Mouse (Mus musculus): Measurements from ENCODE around the gene Ifrd1. TPM values are rescaled to one million over a fixed set of nuclear protein-coding genes. Genes with fewer than 3 reads are reported as not detected.

Gene Ifrd1
- polyA plus RNA-seq, 1 experiment = 84.7 TPM

- H3K79me2 ChIP-seq (ENCODE audit: control insufficient read depth, insufficient read depth) = no peaks in the 10 kb centered on the region
- H3K4me2 ChIP-seq (ENCODE audit: low read depth) = no peak overlapping the region
- no peak overlapping the region for H3K4me3 ChIP-seq
- H3K27me3 ChIP-seq (ENCODE audit: control insufficient read depth, insufficient read depth, insufficient read length) = no peaks in the 10 kb centered on the region
- TF ChIP-seq MYOG (IDR thresholded peaks at IDR 0.05; ENCODE audit: control insufficient read depth in 1 of 3, insufficient read depth in 1 of 3, insufficient read length in 2 of 3, low read depth in 2 of 3) (no peak), POLR2AphosphoS2 (IDR thresholded peaks at IDR 0.05; ENCODE audit: insufficient read length, low read depth) (no peak), E2F4 (IDR thresholded peaks at IDR 0.05; ENCODE audit: insufficient read depth) (no peak), POLR2A (IDR thresholded peaks at IDR 0.05; ENCODE audit: insufficient read length, low read depth) (no peak), USF1 (IDR thresholded peaks at IDR 0.05; ENCODE audit: low read depth) (no peak), TCF12 (IDR thresholded peaks at IDR 0.05; ENCODE audit: insufficient read depth, poor library complexity, severe bottlenecking) (no peak), TCF3 (IDR thresholded peaks at IDR 0.05; ENCODE audit: insufficient read length, low read depth) (no peak), MAX (IDR thresholded peaks at IDR 0.05; ENCODE audit: low read depth) (no peak)
- no peaks in the 10 kb centered on the region for H3K36me3 ChIP-seq (ENCODE audit: control insufficient read depth, insufficient read depth)
- H3ac ChIP-seq (ENCODE audit: control insufficient read depth, insufficient read length) = no peak overlapping the region
Observed at GRCm38 (mm10) chr12:40274931-40275330, 26.6 kb upstream of the Ifrd1 start.

DNA sequence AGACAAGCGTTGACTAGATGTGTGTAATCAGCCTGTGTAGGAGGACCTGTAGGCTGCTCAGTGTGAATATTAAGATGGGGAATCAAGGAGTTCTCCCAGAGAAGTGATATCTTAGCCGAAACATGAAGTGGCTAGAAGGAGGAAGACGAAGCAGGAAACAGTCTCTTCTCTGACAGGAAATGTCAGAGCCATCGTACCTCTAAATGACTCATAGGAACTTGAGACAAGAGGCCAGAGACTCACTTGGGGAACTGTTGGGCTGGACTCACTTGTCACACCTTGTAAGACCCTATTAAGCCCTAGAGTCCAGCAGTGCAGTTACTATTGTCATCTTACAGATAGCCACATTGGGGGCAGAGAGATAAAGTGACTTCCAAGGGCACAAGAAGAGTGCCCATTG is 25.0 kb upstream of the Ifrd1 start:
- no peak for TF ChIP-seq MYOD1 (IDR thresholded peaks at IDR 0.05; ENCODE audit: control insufficient read depth in 1 of 3, insufficient read length in 2 of 3, low read depth in 2 of 3)
- TF ChIP-seq TCF12 (IDR thresholded peaks at IDR 0.05; ENCODE audit: insufficient read depth, poor library complexity, severe bottlenecking) = no peak
- TF ChIP-seq MAX (IDR thresholded peaks at IDR 0.05; ENCODE audit: low read depth) = no peak
- TF ChIP-seq SRF (IDR thresholded peaks at IDR 0.05; ENCODE audit: control insufficient read depth, insufficient read length, low read depth) = no peak
- no peak for TF ChIP-seq USF1 (IDR thresholded peaks at IDR 0.05; ENCODE audit: low read depth)
- TF ChIP-seq MYOG (IDR thresholded peaks at IDR 0.05; ENCODE audit: control insufficient read depth in 1 of 3, insufficient read depth in 1 of 3, insufficient read length in 2 of 3, low read depth in 2 of 3) = no peak
- TF ChIP-seq TCF3 (IDR thresholded peaks at IDR 0.05; ENCODE audit: insufficient read length, low read depth) = no peak
- TF ChIP-seq POLR2AphosphoS2 (IDR thresholded peaks at IDR 0.05; ENCODE audit: insufficient read length, low read depth) = no peak
- TF ChIP-seq POLR2A (IDR thresholded peaks at IDR 0.05; ENCODE audit: insufficient read length, low read depth) = no peak
- no peak for TF ChIP-seq REST (IDR thresholded peaks at IDR 0.05; ENCODE audit: insufficient read depth, insufficient read length)
- TF ChIP-seq E2F4 (IDR thresholded peaks at IDR 0.05; ENCODE audit: insufficient read depth) = no peak
- TF ChIP-seq CEBPB (IDR thresholded peaks at IDR 0.05; ENCODE audit: insufficient read depth, poor library complexity, severe bottlenecking) = no peak
- H3K4me3 ChIP-seq = no peak overlapping the region

DNA sequence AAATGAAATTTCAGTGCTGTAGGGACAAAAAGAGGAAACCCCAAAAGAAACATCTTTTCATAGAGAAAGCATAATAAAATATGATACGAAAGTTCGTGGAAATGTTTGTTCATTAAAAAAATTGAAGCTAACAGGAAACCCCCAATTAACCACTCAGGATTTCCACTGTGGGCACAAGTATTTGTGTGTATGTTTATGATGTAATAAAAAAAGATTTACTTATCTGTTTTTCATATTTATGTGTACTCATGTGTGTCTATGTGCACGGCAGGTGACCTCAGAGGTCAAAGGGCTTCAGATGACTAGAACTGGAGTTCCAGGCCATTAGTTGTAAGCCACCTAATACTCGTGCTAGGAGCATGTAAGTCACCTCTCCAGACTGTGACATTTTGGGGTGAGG is 24.4 kb upstream of the Ifrd1 start:
- no peak for TF ChIP-seq SRF (IDR thresholded peaks at IDR 0.05; ENCODE audit: control insufficient read depth, insufficient read length, low read depth)
- TF ChIP-seq MAX (IDR thresholded peaks at IDR 0.05; ENCODE audit: low read depth) = no peak
- no peak for TF ChIP-seq TCF12 (IDR thresholded peaks at IDR 0.05; ENCODE audit: insufficient read depth, poor library complexity, severe bottlenecking)
- TF ChIP-seq TCF3 (IDR thresholded peaks at IDR 0.05; ENCODE audit: insufficient read length, low read depth) = no peak
- TF ChIP-seq MYOG (IDR thresholded peaks at IDR 0.05; ENCODE audit: control insufficient read depth in 1 of 3, insufficient read depth in 1 of 3, insufficient read length in 2 of 3, low read depth in 2 of 3) = no peak
- TF ChIP-seq REST (IDR thresholded peaks at IDR 0.05; ENCODE audit: insufficient read depth, insufficient read length) = no peak
- TF ChIP-seq USF1 (IDR thresholded peaks at IDR 0.05; ENCODE audit: low read depth) = no peak
- TF ChIP-seq POLR2A (IDR thresholded peaks at IDR 0.05; ENCODE audit: insufficient read length, low read depth) = no peak
- TF ChIP-seq MYOD1 (IDR thresholded peaks at IDR 0.05; ENCODE audit: control insufficient read depth in 1 of 3, insufficient read length in 2 of 3, low read depth in 2 of 3) = no peak
- no peak for TF ChIP-seq POLR2AphosphoS2 (IDR thresholded peaks at IDR 0.05; ENCODE audit: insufficient read length, low read depth)
- TF ChIP-seq E2F4 (IDR thresholded peaks at IDR 0.05; ENCODE audit: insufficient read depth) = no peak
- no peak for TF ChIP-seq CEBPB (IDR thresholded peaks at IDR 0.05; ENCODE audit: insufficient read depth, poor library complexity, severe bottlenecking)
- no peak overlapping the region for H3ac ChIP-seq (ENCODE audit: control insufficient read depth, insufficient read length)
- H3K36me3 ChIP-seq (ENCODE audit: control insufficient read depth, insufficient read depth) = no peaks in the 10 kb centered on the region
- no peaks in the 10 kb centered on the region for H3K79me2 ChIP-seq (ENCODE audit: control insufficient read depth, insufficient read depth)
- no peak overlapping the region for H3K4me2 ChIP-seq (ENCODE audit: low read depth)
- H3K27me3 ChIP-seq (ENCODE audit: control insufficient read depth, insufficient read depth, insufficient read length) = no peaks in the 10 kb centered on the region
- no peak overlapping the region for H3K4me3 ChIP-seq

More for the DNA sequence above, 25.0 kb upstream of the Ifrd1 start:
- Histone ChIP-seq H3ac (ENCODE audit: control insufficient read depth, insufficient read length) (no peak overlapping the region), H3K4me2 (ENCODE audit: low read depth) (no peak overlapping the region), H3K79me2 (ENCODE audit: control insufficient read depth, insufficient read depth) (no peaks in the 10 kb centered on the region), H3K36me3 (ENCODE audit: control insufficient read depth, insufficient read depth) (no peaks in the 10 kb centered on the region), H3K27me3 (ENCODE audit: control insufficient read depth, insufficient read depth, insufficient read length) (no peaks in the 10 kb centered on the region)

GRCm38 (mm10) chr12:40268313-40268712 is 20.0 kb upstream of the Ifrd1 start:
- no peaks in the 10 kb centered on the region for H3K36me3 ChIP-seq (ENCODE audit: control insufficient read depth, insufficient read depth)
- TF ChIP-seq POLR2A (IDR thresholded peaks at IDR 0.05; ENCODE audit: insufficient read length, low read depth) (no peak), TCF3 (IDR thresholded peaks at IDR 0.05; ENCODE audit: insufficient read length, low read depth) (no peak), MYOG (IDR thresholded peaks at IDR 0.05; ENCODE audit: control insufficient read depth in 1 of 3, insufficient read depth in 1 of 3, insufficient read length in 2 of 3, low read depth in 2 of 3) (no peak), TCF12 (IDR thresholded peaks at IDR 0.05; ENCODE audit: insufficient read depth, poor library complexity, severe bottlenecking) (no peak), E2F4 (IDR thresholded peaks at IDR 0.05; ENCODE audit: insufficient read depth) (no peak), USF1 (IDR thresholded peaks at IDR 0.05; ENCODE audit: low read depth) (no peak), SRF (IDR thresholded peaks at IDR 0.05; ENCODE audit: control insufficient read depth, insufficient read length, low read depth) (no peak), CEBPB (IDR thresholded peaks at IDR 0.05; ENCODE audit: insufficient read depth, poor library complexity, severe bottlenecking) (no peak), REST (IDR thresholded peaks at IDR 0.05; ENCODE audit: insufficient read depth, insufficient read length) (no peak), MAX (IDR thresholded peaks at IDR 0.05; ENCODE audit: low read depth) (no peak), MYOD1 (IDR thresholded peaks at IDR 0.05; ENCODE audit: control insufficient read depth in 1 of 3, insufficient read length in 2 of 3, low read depth in 2 of 3) (no peak), POLR2AphosphoS2 (IDR thresholded peaks at IDR 0.05; ENCODE audit: insufficient read length, low read depth) (no peak)
- no peak overlapping the region for H3K4me2 ChIP-seq (ENCODE audit: low read depth)
- H3K27me3 ChIP-seq (ENCODE audit: control insufficient read depth, insufficient read depth, insufficient read length) = no peaks in the 10 kb centered on the region
- H3ac ChIP-seq (ENCODE audit: control insufficient read depth, insufficient read length) = no peak overlapping the region
- no peaks in the 10 kb centered on the region for H3K79me2 ChIP-seq (ENCODE audit: control insufficient read depth, insufficient read depth)
- no peak overlapping the region for H3K4me3 ChIP-seq
